Mouse (Mus musculus): Measurements from ENCODE around the gene Zfp692.

DNA sequence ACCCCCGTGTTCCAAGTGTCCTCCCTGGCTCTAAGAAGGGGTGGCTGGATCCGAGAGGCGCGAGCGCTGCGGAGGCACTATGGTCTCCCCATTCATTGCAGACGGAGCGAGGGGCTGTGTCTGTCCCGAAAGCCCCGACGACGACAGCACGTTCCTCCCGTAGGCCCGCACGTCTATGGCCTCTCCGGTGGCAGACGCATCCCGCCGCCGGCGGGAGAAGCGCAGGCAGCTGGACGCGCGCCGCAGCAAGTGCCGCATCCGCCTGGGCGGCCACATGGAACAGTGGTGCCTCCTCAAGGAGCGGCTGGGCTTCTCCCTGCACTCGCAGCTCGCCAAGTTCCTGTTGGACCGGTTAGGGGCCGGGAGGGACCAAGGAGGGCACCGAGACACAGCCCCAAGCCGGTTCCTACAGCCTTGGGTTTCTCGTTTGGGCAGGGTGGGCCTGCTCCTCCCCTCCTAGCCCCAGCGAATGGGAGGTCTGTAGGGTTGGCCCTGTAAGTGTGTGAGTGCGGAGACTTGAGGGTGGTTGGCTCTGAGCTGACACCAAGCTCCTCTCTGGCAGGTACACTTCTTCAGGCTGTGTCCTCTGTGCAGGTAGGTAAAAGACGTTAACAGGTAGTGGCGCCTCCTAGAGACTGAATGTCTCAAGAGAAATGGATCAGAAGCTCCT, 677 bp downstream of the Zfp692 start:
- TF ChIP-seq CTCF (conservative IDR thresholded peaks at IDR 0.05; ENCODE audit: insufficient read depth, insufficient read length, low read depth, low read length) (0 out of 2 replicates have a peak, but pooled peaks have one; percentile 29), POLR2A (IDR thresholded peaks at IDR 0.05; ENCODE audit: low read depth, low read length) (no peak)
